Mouse (Mus musculus) cortical plate, adult 2 months (tissue): Measurements from ENCODE around the gene Camta1. TPM values are rescaled to one million over a fixed set of nuclear protein-coding genes. Genes with fewer than 3 reads are reported as not detected.

Experiments used
- H3K27ac ChIP-seq: fragments of 200-500 bp; 2 replicates; pipeline ENCODE4 v1.5.1; 2012; ENCODE audit warnings: low read length, control low read depth, inconsistent platforms; ENCODE audit not compliant: insufficient read depth
- H3K4me1 ChIP-seq: fragments of 200-500 bp; 2 replicates; pipeline ENCODE4 v1.6.1; 2011; ENCODE audit warnings: low read length; ENCODE audit not compliant: control insufficient read depth, insufficient read depth
- H3K4me3 ChIP-seq: fragments of 200-500 bp; 2 replicates; pipeline ENCODE4 v1.5.1; 2011; ENCODE audit warnings: mild to moderate bottlenecking, low read length, control low read depth; ENCODE audit not compliant: insufficient read depth
- CTCF ChIP-seq: fragments of 200-500 bp; IDR thresholded peaks from 2 replicates; pipeline ENCODE4 v1.5.1; 2011; ENCODE audit warnings: mild to moderate bottlenecking, control low read depth, low read length; ENCODE audit not compliant: insufficient read depth; ENCODE audit errors: extremely low read depth
- POLR2A ChIP-seq: fragments of 200-500 bp; IDR thresholded peaks from 2 replicates; pipeline ENCODE4 v1.6.1; 2011; ENCODE audit warnings: mild to moderate bottlenecking, low read length, control low read depth; ENCODE audit not compliant: insufficient read depth; ENCODE audit errors: extremely low read depth
- polyA plus RNA-seq: library from polyadenylated mRNA; depleted of rRNA; stranded (reverse); fragments of >200 nt; gene quantifications from 2 replicates; pipeline ENCODE4 v1.2.3, GENCODE M21; 2012

Camta1 gene
- polyA plus RNA-seq, 1 experiment, result 111 TPM

GRCm38 (mm10) chr4:151425133-151425532, 436.5 kb downstream of the Camta1 start:
- Histone ChIP-seq H3K4me1 (no peaks in the 10 kb centered on the region), H3K27ac (no peak overlapping the region), H3K4me3 (no peak overlapping the region)
- TF ChIP-seq POLR2A, result no peak
- no peak for TF ChIP-seq CTCF

- TF ChIP-seq CTCF, result no peak
- no peak for TF ChIP-seq POLR2A
- no peaks in the 10 kb centered on the region for H3K4me1 ChIP-seq
- no peak overlapping the region for H3K27ac ChIP-seq
- no peak overlapping the region for H3K4me3 ChIP-seq
Observed at GRCm38 (mm10) chr4:151422922-151423321, 438.8 kb downstream of the Camta1 start.

- no peaks in the 10 kb centered on the region for H3K4me1 ChIP-seq
- no peak overlapping the region for H3K4me3 ChIP-seq
- H3K27ac ChIP-seq, result no peak overlapping the region
- TF ChIP-seq POLR2A, result no peak
- no peak for TF ChIP-seq CTCF
Observed at GRCm38 (mm10) chr4:151422361-151422760, 439.3 kb downstream of the Camta1 start.

GRCm38 (mm10) chr4:151418344-151418875, 443.3 kb downstream of the Camta1 start:
- no peak overlapping the region for H3K27ac ChIP-seq
- TF ChIP-seq POLR2A (no peak), CTCF (no peak)
- H3K4me3 ChIP-seq, result no peak overlapping the region
- H3K4me1 ChIP-seq, result no peaks in the 10 kb centered on the region

GRCm38 (mm10) chr4:151415812-151416211, 445.9 kb downstream of the Camta1 start:
- Histone ChIP-seq H3K4me3 (no peak overlapping the region), H3K4me1 (peaks cover 9% of the 10 kb centered on the region), H3K27ac (no peak overlapping the region)
- TF ChIP-seq POLR2A, result no peak
- no peak for TF ChIP-seq CTCF

- H3K27ac ChIP-seq, result no peak overlapping the region
- TF ChIP-seq POLR2A, result no peak
- no peak for TF ChIP-seq CTCF
- no peak overlapping the region for H3K4me3 ChIP-seq
- H3K4me1 ChIP-seq, result peaks cover 9% of the 10 kb centered on the region
Observed at GRCm38 (mm10) chr4:151415376-151415775, 446.3 kb downstream of the Camta1 start.

- Histone ChIP-seq H3K4me3 (no peak overlapping the region), H3K27ac (no peak overlapping the region), H3K4me1 (peaks cover 9% of the 10 kb centered on the region)
- TF ChIP-seq POLR2A, result no peak
Observed at GRCm38 (mm10) chr4:151414952-151415351, 446.7 kb downstream of the Camta1 start.

- TF ChIP-seq POLR2A, result no peak
- no peak for TF ChIP-seq CTCF
- peak overlapping the region; percentile 43; the same call in 1 of the 2 replicates for H3K27ac ChIP-seq
- H3K4me3 ChIP-seq, result no peak overlapping the region
- peaks cover 9% of the 10 kb centered on the region for H3K4me1 ChIP-seq
Observed at GRCm38 (mm10) chr4:151411641-151412061, 450.0 kb downstream of the Camta1 start.

- no peak overlapping the region for H3K4me3 ChIP-seq
- H3K27ac ChIP-seq, result no peak overlapping the region
- TF ChIP-seq POLR2A (no peak), CTCF (no peak)
- peaks cover 9% of the 10 kb centered on the region for H3K4me1 ChIP-seq
Observed at GRCm38 (mm10) chr4:151411016-151411415, 450.7 kb downstream of the Camta1 start.

GRCm38 (mm10) chr4:151409291-151409690, 452.4 kb downstream of the Camta1 start:
- peaks cover 9% of the 10 kb centered on the region for H3K4me1 ChIP-seq
- no peak for TF ChIP-seq CTCF
- no peak for TF ChIP-seq POLR2A
- H3K4me3 ChIP-seq, result no peak overlapping the region
- no peak overlapping the region for H3K27ac ChIP-seq
